Mouse (Mus musculus) myocyte (in vitro differentiated cells): ENCODE results near the gene Spon1.

Experiments used
- CEBPB ChIP-seq: IDR thresholded peaks from 2 replicates; pipeline ENCODE4 v1.6.1; 2011; ENCODE audit warnings: mild to moderate bottlenecking, moderate library complexity; ENCODE audit not compliant: poor library complexity, insufficient read depth, severe bottlenecking
- E2F4 ChIP-seq: IDR thresholded peaks from one replicate; pipeline ENCODE4 v1.6.1; 2011; ENCODE audit warnings: mild to moderate bottlenecking, control low read depth, moderate library complexity; ENCODE audit not compliant: insufficient read depth
- MAX ChIP-seq: IDR thresholded peaks from one replicate; pipeline ENCODE4 v1.6.1; 2011; ENCODE audit warnings: low read depth, mild to moderate bottlenecking, control low read depth
- MYOD1 ChIP-seq, 3 experiments: IDR thresholded peaks; one replicate each; pipeline ENCODE4 v1.6.1; 2011; ENCODE audit warnings: control low read depth in 2 of 3, low read depth in 2 of 3, mild to moderate bottlenecking in 2 of 3, moderate library complexity in 1 of 3; ENCODE audit not compliant: insufficient read length in 2 of 3, control insufficient read depth in 1 of 3
- MYOG ChIP-seq, 3 experiments: IDR thresholded peaks; one replicate each; pipeline ENCODE4 v1.6.1; 2011; ENCODE audit warnings: control low read depth in 2 of 3, low read depth in 2 of 3, mild to moderate bottlenecking in 2 of 3; ENCODE audit not compliant: insufficient read length in 2 of 3, control insufficient read depth in 1 of 3, insufficient read depth in 1 of 3
- POLR2A ChIP-seq: IDR thresholded peaks from one replicate; pipeline ENCODE4 v1.6.1; 2011; ENCODE audit warnings: low read depth, mild to moderate bottlenecking, control low read depth, moderate library complexity; ENCODE audit not compliant: insufficient read length
- POLR2AphosphoS2 ChIP-seq: IDR thresholded peaks from one replicate; pipeline ENCODE4 v1.6.1; 2011; ENCODE audit warnings: low read depth, control low read depth; ENCODE audit not compliant: insufficient read length
- REST ChIP-seq: IDR thresholded peaks from one replicate; pipeline ENCODE4 v1.6.1; 2011; ENCODE audit warnings: mild to moderate bottlenecking, control low read depth, moderate library complexity; ENCODE audit not compliant: insufficient read depth, insufficient read length
- SRF ChIP-seq: IDR thresholded peaks from one replicate; pipeline ENCODE4 v1.6.1; 2011; ENCODE audit warnings: low read depth; ENCODE audit not compliant: control insufficient read depth, insufficient read length
- TCF12 ChIP-seq: IDR thresholded peaks from one replicate; pipeline ENCODE4 v1.6.1; 2011; ENCODE audit warnings: mild to moderate bottlenecking, control low read depth; ENCODE audit not compliant: poor library complexity, insufficient read depth, severe bottlenecking
- TCF3 ChIP-seq: IDR thresholded peaks from one replicate; pipeline ENCODE4 v1.6.1; 2011; ENCODE audit warnings: low read depth, control low read depth; ENCODE audit not compliant: insufficient read length
- USF1 ChIP-seq: IDR thresholded peaks from one replicate; pipeline ENCODE4 v1.6.1; 2011; ENCODE audit warnings: low read depth, mild to moderate bottlenecking, control low read depth, moderate library complexity

GRCm38 (mm10) chr7:114065407-114066185 is 299.8 kb downstream of the Spon1 start:
- TF ChIP-seq CEBPB: no peak
- no peak for TF ChIP-seq POLR2AphosphoS2
- TF ChIP-seq POLR2A: no peak
- TF ChIP-seq E2F4: no peak
- no peak for TF ChIP-seq USF1
- TF ChIP-seq MAX: no peak
- no peak for TF ChIP-seq TCF3
- no peak for TF ChIP-seq MYOD1 (IDR thresholded peaks at IDR 0.05; ENCODE audit: control insufficient read depth in 1 of 3, insufficient read length in 2 of 3, low read depth in 2 of 3)
- TF ChIP-seq TCF12: no peak
- no peak for TF ChIP-seq REST
- TF ChIP-seq MYOG (IDR thresholded peaks at IDR 0.05; ENCODE audit: control insufficient read depth in 1 of 3, insufficient read depth in 1 of 3, insufficient read length in 2 of 3, low read depth in 2 of 3): no peak
- TF ChIP-seq SRF: no peak
